Mouse (Mus musculus): ENCODE measurements around the gene Tex9. TPM values are rescaled to one million over a fixed set of nuclear protein-coding genes. Genes with fewer than 3 reads are reported as not detected.
"Not testable (repeated sequence)": the region's sequence is repeated elsewhere in the genome, so short reads cannot be mapped to it uniquely, and the experiment has no call there.

Gene Tex9
- polyA plus RNA-seq, 1 experiment from 2014 or later = 38.6 TPM

DNA sequence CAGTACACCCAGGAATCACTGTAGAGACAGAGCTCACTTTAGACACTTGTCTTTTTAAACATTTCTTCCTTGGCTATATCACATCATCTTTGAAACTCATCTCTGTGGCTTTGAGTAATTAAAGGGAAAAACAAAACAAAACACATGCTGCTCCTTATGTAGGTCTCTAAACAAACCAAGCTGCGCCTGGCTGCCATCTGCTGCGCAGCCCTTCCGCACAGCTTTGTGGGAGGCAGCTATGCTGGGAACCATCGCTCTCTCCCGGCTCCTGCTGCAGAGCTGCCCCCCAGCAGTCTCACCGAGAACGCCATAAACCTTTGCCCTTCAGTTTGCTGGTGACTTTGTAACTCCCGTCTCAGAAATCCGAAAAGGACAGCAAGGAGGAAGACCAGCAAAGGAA lies 16.5 kb downstream of the Tex9 start:
- Histone ChIP-seq H3K4me3 (no peak overlapping the region), H3K27me3 (no peaks in the 10 kb centered on the region), H3K9ac (no peak overlapping the region), H3K36me3 (peaks cover 58% of the 10 kb centered on the region), H3K9me3 (no peaks in the 10 kb centered on the region), H3K27ac (replicated peaks) (no peak overlapping the region), H3K4me1 (replicated peaks) (no peaks in the 10 kb centered on the region), H3K4me2 (no peak overlapping the region)
- 80% methylated on average over 9 of the region's 9 CpGs for WGBS
- no peak for ATAC-seq (ENCODE audit: low read depth)

DNA sequence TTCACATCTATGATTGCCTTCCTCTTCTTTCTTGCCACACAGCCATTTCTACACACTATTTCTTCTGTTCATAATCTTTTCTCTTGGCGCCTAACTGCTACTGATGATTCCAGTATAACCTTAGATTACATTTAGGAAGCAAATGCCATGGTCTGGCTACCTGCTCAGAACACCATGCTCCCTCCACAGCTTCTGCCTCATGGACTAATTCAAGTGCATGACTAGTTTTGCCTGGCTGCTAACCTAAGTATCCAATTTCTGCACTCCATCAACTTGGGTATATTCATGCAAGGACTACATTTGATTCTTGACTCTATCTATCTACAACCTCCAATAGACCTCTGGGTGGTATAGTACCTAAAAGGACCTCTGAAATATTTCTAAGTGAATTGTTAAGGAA lies 22.2 kb downstream of the Tex9 start:
- Histone ChIP-seq H3K36me3 (peaks cover 29% of the 10 kb centered on the region), H3K27me3 (no peaks in the 10 kb centered on the region), H3K9ac (no peak overlapping the region), H3K9me3 (no peaks in the 10 kb centered on the region), H3K4me3 (no peak overlapping the region), H3K27ac (replicated peaks) (no peak overlapping the region), H3K4me2 (no peak overlapping the region), H3K4me1 (replicated peaks) (no peaks in the 10 kb centered on the region)
- 93% methylated on average over 1 of the region's 1 CpGs for WGBS
- ATAC-seq (ENCODE audit: low read depth) = no peak

DNA sequence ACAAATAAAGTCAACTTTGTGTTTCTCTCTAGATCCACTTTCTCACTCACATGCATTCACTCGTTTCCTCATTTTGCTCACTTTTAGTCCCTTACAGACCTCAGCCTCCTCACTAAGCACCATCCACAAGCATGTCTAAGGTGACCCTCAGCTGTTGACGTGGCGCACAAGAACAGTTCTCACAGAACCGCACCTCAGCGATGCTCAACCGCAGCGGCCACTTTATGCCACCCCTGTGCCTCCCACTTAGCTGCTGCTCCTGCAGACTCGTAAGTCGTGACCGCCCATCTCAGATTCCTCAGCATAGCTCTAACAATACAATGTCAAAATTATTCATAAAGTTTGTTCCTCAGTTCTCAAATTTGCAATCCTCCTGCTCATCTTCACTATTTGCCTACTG lies 23.4 kb downstream of the Tex9 start:
- WGBS = 92% methylated on average over 10 of the region's 10 CpGs

DNA sequence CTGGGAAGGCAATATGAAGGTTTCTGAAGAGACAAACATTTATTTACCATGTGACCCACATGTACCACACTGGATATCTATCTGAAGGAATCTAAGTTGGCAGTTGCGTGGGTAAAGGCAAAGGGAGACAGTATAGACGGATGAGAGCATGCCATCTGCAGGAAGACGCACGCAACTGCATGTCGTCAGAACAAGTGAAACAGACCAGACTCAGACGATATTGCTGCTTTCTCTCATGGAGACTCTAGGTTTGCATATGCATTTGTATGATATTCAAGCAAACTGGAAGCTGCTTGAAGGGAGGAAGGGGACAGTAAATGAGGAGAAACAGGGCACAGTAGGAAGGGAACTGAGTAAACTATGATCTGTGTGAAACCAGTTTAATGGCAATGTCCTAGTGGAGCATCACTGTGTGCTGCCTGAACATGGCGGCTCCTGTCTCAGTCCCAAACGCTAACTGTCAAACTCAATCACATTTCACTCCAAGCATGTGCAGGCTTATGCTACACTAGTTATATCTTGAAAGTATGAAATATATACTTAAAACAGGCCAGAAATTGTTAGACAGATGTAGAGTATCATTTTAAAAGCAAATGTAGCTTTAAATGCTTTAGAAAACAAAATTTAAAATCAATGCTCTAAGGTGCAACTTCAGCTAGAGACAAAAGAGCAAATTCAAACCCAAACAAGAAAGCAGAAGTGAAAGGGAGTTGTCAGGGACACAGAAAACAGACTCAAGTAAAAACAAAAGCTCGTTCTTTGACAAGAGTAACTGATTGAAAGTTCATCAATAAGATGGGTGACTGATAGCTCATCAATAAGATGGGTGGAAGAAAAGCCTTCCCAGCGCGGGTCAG lies 24.2 kb downstream of the Tex9 start:
- Histone ChIP-seq H3K9ac (no peak overlapping the region), H3K4me3 (no peak overlapping the region), H3K9me3 (no peaks in the 10 kb centered on the region), H3K27ac (replicated peaks) (no peak overlapping the region), H3K27me3 (no peaks in the 10 kb centered on the region), H3K4me2 (no peak overlapping the region), H3K36me3 (peaks cover 10% of the 10 kb centered on the region), H3K4me1 (replicated peaks) (0 out of 2 replicates have a peak, but pooled peaks cover 3% of the 10 kb centered on the region)
- ATAC-seq (ENCODE audit: low read depth) = no peak
- 68% methylated on average over 11 of the region's 11 CpGs for WGBS

More for the DNA sequence above, 23.4 kb downstream of the Tex9 start:
- Histone ChIP-seq H3K9ac (no peak overlapping the region), H3K4me1 (replicated peaks) (0 out of 2 replicates have a peak, but pooled peaks cover 3% of the 10 kb centered on the region), H3K4me3 (no peak overlapping the region), H3K9me3 (no peaks in the 10 kb centered on the region), H3K27ac (replicated peaks) (no peak overlapping the region), H3K27me3 (no peaks in the 10 kb centered on the region), H3K36me3 (peaks cover 18% of the 10 kb centered on the region), H3K4me2 (no peak overlapping the region)
- no peak for ATAC-seq (ENCODE audit: low read depth)

DNA sequence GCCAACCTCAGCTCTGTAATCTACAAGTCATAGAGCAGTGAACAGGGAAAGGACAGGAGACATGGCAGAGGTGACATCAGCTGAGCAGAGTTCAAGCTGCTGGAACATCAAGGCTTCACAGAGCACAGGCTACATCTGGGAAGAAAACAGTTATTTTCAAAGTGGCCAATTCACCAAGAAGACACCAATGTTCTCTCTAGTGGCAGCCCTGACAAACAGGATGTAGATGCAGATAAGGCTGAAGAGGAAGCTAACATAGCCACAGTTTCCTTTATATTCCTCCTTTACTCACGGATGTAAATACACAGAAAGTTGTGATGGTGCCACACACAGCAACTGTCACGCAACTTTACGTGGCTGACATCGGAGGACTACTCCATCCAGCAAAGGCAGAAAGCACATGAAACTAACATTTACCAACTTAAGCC lies 26.2 kb downstream of the Tex9 start:
- no peak overlapping the region for H3K9ac ChIP-seq
- ATAC-seq (ENCODE audit: low read depth) = no peak
- no peaks in the 10 kb centered on the region for H3K27me3 ChIP-seq
- H3K27ac ChIP-seq (replicated peaks) = no peak overlapping the region
- H3K36me3 ChIP-seq = peaks cover 3% of the 10 kb centered on the region; the same call in 1 of the 2 replicates
- H3K4me1 ChIP-seq (replicated peaks) = 0 out of 2 replicates have a peak, but pooled peaks cover 3% of the 10 kb centered on the region
- no peak overlapping the region for H3K4me2 ChIP-seq
- H3K4me3 ChIP-seq = no peak overlapping the region
- 96% methylated on average over 4 of the region's 4 CpGs for WGBS
- no peaks in the 10 kb centered on the region for H3K9me3 ChIP-seq

DNA sequence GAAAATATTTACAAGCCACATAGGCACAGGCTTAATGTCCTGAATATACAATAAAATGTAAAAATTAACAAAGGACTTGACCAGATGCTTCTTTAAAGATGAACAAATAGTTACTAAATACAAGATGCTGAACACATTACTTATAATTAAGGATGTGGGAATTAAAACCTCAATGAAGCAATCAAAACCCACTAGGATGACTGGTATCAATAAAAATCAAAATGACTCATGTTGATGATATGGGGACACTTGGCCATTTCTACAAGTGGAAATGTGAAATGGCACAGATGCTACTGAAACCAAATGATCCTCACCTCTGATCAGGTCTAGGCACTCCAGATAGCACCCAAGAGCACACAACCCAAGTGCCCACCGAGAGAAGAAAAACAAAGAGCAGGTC lies 27.2 kb downstream of the Tex9 start:
- H3K27ac ChIP-seq (replicated peaks) = no peak overlapping the region
- H3K4me2 ChIP-seq = no peak overlapping the region
- ATAC-seq (ENCODE audit: low read depth) = no peak
- H3K4me3 ChIP-seq = no peak overlapping the region
- H3K4me1 ChIP-seq (replicated peaks) = 0 out of 2 replicates have a peak, but pooled peaks cover 3% of the 10 kb centered on the region
- H3K9me3 ChIP-seq = no peaks in the 10 kb centered on the region
- H3K9ac ChIP-seq = no peak overlapping the region
- H3K27me3 ChIP-seq = no peaks in the 10 kb centered on the region
- 68% methylated on average over 1 of the region's 1 CpGs for WGBS
- H3K36me3 ChIP-seq = peaks cover 11% of the 10 kb centered on the region; the same call in 1 of the 2 replicates

DNA sequence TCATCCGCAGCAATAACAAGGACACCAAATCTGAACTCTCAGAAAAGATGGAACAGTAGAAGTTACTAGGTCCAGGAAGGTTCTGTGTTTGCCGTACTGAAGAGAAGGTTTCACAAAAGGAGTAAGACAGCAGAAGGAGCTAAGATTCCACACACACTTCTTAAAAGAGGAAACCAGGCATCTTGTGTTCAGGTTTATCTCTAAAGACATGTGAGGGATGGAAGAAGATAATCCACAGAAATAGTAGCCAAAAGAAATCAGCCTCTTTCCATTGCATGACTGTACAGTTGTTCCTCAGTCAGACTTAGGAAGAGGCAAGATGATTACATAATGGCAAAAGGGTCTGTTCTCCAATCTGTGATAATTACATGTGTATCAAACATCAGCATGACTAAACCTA lies 29.6 kb downstream of the Tex9 start:
- no peak overlapping the region for H3K4me3 ChIP-seq
- no peak overlapping the region for H3K4me2 ChIP-seq
- 95% methylated on average over 2 of the region's 2 CpGs for WGBS
- no peak for ATAC-seq (ENCODE audit: low read depth)
- peaks cover 14% of the 10 kb centered on the region; the same call in 1 of the 2 replicates for H3K36me3 ChIP-seq
- no peaks in the 10 kb centered on the region for H3K27me3 ChIP-seq
- no peaks in the 10 kb centered on the region for H3K9me3 ChIP-seq
- 0 out of 2 replicates have a peak, but pooled peaks cover 3% of the 10 kb centered on the region for H3K4me1 ChIP-seq (replicated peaks)
- no peak overlapping the region for H3K9ac ChIP-seq
- H3K27ac ChIP-seq (replicated peaks) = no peak overlapping the region

DNA sequence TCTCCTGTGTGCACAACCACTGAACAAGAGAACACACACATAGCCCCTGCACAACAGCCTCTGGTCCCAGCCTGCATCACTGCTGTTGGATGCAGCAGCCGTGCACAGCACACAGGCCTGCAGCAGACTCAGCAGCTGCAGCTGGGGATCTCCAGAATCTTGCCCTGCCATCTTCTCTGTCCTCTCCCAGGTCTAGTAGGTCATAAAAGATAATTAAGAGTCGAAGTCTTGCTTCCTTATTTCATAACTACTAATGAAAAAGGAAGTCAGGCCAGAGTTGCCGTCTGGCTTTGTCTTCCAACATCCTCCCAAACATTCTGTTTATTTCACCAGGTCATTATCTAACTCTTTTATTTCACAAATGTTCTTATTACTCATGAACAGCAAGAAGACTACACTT lies 31.2 kb downstream of the Tex9 start:
- Histone ChIP-seq H3K9ac (no peak overlapping the region), H3K36me3 (peaks cover 14% of the 10 kb centered on the region; the same call in 1 of the 2 replicates), H3K27ac (replicated peaks) (no peak overlapping the region), H3K4me1 (replicated peaks) (0 out of 2 replicates have a peak, but pooled peaks cover 3% of the 10 kb centered on the region), H3K4me2 (no peak overlapping the region), H3K4me3 (no peak overlapping the region), H3K27me3 (no peaks in the 10 kb centered on the region), H3K9me3 (no peaks in the 10 kb centered on the region)
- 81% methylated on average over 3 of the region's 3 CpGs for WGBS
- ATAC-seq (ENCODE audit: low read depth) = no peak

DNA sequence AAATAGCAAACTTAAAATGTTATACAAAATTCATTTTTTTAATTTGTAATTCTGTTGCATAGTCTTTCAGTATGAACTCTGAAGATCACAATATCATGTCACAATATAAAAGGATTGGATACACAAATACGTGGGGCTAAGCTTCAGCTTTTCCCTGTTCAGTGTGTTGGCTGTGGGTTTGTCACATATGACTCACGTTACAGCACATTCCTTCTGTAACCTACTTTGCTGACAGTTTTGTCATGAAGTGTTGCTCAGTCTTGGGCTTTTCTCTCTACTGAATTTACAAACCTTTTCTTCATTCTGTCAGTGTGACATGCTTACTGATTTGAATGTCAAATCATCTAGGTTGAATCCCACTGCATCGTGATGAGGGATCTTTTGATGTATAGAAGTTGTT lies 32.3 kb downstream of the Tex9 start:
- H3K4me2 ChIP-seq = no peak overlapping the region
- H3K9ac ChIP-seq = no peak overlapping the region
- no peaks in the 10 kb centered on the region for H3K27me3 ChIP-seq
- ATAC-seq (ENCODE audit: low read depth) = no peak
- H3K36me3 ChIP-seq = peaks cover 14% of the 10 kb centered on the region; the same call in 1 of the 2 replicates
- WGBS = 86% methylated on average over 3 of the region's 3 CpGs
- H3K4me1 ChIP-seq (replicated peaks) = 0 out of 2 replicates have a peak, but pooled peaks cover 3% of the 10 kb centered on the region
- H3K4me3 ChIP-seq = no peak overlapping the region
- no peaks in the 10 kb centered on the region for H3K9me3 ChIP-seq
- no peak overlapping the region for H3K27ac ChIP-seq (replicated peaks)

DNA sequence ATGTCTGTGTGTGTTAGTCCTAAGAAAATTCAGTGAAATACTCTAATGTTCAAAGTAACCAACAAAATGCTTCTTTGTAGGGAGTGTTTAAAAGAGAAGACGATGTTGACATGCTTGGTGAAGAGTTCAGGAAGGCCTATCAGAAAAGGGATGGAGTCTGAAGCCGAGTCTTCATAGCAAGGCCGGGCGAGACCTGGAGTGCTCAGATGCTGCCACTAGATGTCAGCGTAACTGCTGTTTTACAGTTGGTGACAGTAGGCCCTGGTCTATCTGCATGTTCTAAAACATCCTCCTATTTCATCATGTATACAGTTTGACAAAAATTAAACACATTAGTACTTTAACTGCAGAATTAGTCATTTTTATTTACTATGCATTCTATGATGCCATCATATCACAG lies 33.8 kb downstream of the Tex9 start:
- Histone ChIP-seq H3K36me3 (peaks cover 17% of the 10 kb centered on the region; the same call in 1 of the 2 replicates), H3K9ac (no peak overlapping the region), H3K27ac (replicated peaks) (no peak overlapping the region), H3K4me1 (replicated peaks) (no peaks in the 10 kb centered on the region), H3K4me3 (no peak overlapping the region), H3K27me3 (no peaks in the 10 kb centered on the region), H3K9me3 (no peaks in the 10 kb centered on the region), H3K4me2 (no peak overlapping the region)
- WGBS = 23% methylated on average over 5 of the region's 5 CpGs
- peak; percentile 69 for ATAC-seq (ENCODE audit: low read depth)

DNA sequence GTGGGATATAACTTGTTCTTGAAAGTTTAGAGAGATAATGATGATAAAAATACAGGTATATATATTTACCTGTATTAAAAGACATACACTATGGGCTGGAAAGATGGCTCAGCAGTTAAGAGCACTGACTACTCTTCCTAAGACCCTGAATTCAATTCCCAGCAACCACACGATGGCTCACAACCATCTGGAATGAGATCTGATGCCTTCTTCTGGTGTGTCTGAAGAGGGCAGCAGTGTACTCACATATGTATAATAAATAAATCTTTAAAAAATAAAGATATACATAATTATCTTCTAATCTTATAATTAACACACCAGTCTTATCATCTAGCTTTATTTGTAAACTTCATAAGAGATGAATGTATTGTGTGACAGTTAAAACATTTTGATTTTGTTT lies 35.6 kb downstream of the Tex9 start:
- Histone ChIP-seq H3K4me1 (replicated peaks) (no peaks in the 10 kb centered on the region), H3K4me3 (no peak overlapping the region), H3K4me2 (no peak overlapping the region), H3K9ac (no peak overlapping the region), H3K27ac (replicated peaks) (no peak overlapping the region), H3K27me3 (no peaks in the 10 kb centered on the region), H3K36me3 (peaks cover 25% of the 10 kb centered on the region; the same call in 1 of the 2 replicates), H3K9me3 (no peaks in the 10 kb centered on the region)
- WGBS = 37% methylated on average over 1 of the region's 1 CpGs
- ATAC-seq (ENCODE audit: low read depth) = no peak

DNA sequence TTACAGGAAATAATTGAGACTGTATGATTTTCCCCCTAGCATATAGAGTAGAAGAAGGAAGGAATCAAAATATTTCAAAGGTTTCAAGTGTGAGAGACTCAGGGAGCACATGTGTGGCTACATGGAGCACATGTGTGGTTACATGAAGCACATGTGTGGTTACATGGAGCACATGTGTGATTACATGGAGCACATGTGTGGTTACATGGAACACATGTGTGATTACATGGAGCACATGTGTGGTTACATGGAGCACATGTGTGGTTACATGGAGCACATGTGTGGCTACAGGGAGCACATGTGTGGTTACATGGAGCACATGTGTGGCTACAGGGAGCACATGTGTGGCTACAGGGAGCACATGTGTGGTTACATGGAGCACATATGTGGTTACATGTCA lies 37.7 kb downstream of the Tex9 start:
- not testable (repeated sequence) for H3K9me3 ChIP-seq; ATAC-seq (ENCODE audit: low read depth); H3K4me2 ChIP-seq; H3K27me3 ChIP-seq; H3K27ac ChIP-seq (replicated peaks); H3K9ac ChIP-seq; H3K4me1 ChIP-seq (replicated peaks); H3K4me3 ChIP-seq
- H3K36me3 ChIP-seq = peaks cover 15% of the 10 kb centered on the region; the same call in 1 of the 2 replicates
